Mouse (Mus musculus) subcutaneous adipose tissue, adult 2 months (tissue): Measurements from ENCODE around the gene Ap1b1. TPM values are rescaled to one million over a fixed set of nuclear protein-coding genes. Genes with fewer than 3 reads are reported as not detected.

Experiments
- polyA plus RNA-seq: library from polyadenylated mRNA; depleted of rRNA; stranded (reverse); fragments of >200 nt; gene quantifications from 2 replicates; pipeline ENCODE4 v1.2.3, GENCODE M21; 2012; ENCODE audit warnings: low replicate concordance; rRNA removed

Gene Ap1b1
- 85.0 and 92.8 TPM in 2 replicates for polyA plus RNA-seq

DNA sequence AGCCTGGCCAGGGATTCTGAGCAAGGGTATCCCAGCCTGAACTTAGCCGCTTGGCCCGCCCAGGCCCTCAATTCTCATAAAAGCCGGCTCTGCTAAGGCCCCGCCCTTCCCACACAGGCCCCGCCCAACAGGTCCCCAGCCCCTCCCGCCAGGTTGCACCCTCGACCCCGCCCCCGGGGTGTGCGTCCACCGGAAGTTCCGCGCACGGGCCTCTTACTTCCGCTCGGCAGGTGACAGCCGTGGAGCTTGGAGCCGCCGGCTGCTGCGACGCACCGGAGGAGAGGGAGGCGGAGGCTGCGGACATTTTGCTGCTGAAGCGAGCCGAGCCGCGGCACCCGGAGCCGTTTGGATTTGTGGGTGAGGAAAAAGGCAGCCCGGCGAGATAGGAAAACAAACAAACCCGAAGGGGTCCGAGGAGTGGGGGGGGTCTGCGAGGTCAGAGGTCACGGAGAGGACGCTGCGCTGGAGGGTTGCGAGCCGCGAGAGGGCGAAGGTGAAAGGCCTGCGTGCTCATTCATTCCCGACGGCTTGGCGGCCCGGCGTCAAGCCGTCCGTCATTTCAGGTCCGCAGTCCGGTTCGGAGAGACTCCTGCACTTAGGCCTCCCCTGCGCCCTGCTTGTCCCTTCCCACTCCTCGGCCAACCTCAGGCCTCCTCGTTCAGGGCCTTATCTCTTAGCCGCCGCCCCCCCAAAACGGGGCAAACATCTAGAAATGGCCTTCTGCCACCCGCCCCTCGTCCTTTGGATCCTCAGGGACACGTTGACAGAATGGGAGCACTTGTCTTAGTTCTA lies at the start of gene Ap1b1:
Gene Ap1b1, plus strand, starts transcription at position 130 of the 792 bp plus-strand sequence.

GRCm38 (mm10) chr11:4947813-4948174 lies 38.8 kb upstream of the Ap1b1 start, which contains the start of gene Nefh:
Gene Nefh (minus strand): TSS chr11:4948064.

GRCm38 (mm10) chr11:5057856-5058641 lies 71.4 kb downstream of the Ap1b1 start, which contains the start of gene Rasl10a:
Gene Rasl10a (plus strand): TSS chr11:5058128.

DNA sequence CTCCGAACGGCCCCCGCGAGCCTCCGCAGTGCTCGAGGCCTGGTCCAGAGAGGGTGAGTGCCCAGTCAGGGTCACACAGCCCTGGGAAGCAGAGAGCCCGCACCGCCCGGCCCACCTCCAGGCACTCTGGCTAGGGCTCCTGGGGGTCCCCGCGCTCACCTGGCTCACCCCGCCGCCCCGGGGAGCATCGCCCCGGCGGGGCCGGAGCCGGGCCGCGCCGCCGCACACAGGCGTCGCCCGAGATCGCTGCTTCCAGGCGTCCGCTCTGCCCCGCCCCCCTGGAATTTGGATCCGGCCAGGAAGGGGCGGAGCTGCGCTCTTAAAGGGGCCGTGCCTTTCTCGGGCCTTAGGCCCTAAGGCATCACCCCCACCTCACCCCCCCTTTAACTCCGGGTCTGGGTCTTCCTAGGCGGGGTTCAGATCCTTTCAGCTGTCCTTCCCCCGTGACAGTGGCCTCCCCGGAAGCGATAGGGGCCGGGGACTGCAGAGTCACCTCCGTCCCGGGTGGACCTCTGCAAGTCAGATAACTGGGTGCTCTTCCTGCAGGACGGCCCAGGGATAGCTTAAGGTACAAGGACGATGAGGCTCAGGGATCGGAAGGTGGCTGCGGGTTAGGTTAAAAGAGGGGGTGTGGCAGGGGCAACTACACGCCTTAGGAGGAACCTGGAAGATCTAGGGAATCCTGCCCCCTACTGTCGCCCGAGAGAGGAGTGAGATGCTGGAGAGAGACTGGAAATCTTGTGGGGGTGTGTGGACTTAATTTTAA lies 78.6 kb downstream of the Ap1b1 start, which contains the start of gene Gas2l1:
Gene Gas2l1, minus strand, starts transcription at position 272 of the 766 bp plus-strand sequence.

Other genes starting within 250 kb of the Ap1b1 start
- not detected in 2 replicates for gene Cabp7, start 240.0 kb upstream of the Ap1b1 start, polyA plus RNA-seq
- gene Nf2, start 137.3 kb upstream of the Ap1b1 start, polyA plus RNA-seq: 51.5 and 66.9 TPM in 2 replicates
- 16.7 and 48.0 TPM in 2 replicates for gene Nipsnap1, start 112.9 kb upstream of the Ap1b1 start, polyA plus RNA-seq
- 21.1 and 29.7 TPM in 2 replicates for gene Thoc5, start 91.5 kb upstream of the Ap1b1 start, polyA plus RNA-seq
- gene Nefh, start 38.8 kb upstream of the Ap1b1 start, polyA plus RNA-seq: 0.09 TPM in 1 of 2 replicates, not detected in the other
- 1.6 and 7.2 TPM in 2 replicates for gene Rasl10a, start 71.3 kb downstream of the Ap1b1 start, polyA plus RNA-seq
- gene Gas2l1, start 78.5 kb downstream of the Ap1b1 start, polyA plus RNA-seq: 85.7 and 101 TPM in 2 replicates
- 37.1 and 38.6 TPM in 2 replicates for gene Rhbdd3, start 112.1 kb downstream of the Ap1b1 start, polyA plus RNA-seq
- 188 and 363 TPM in 2 replicates for gene Ewsr1, start 112.4 kb downstream of the Ap1b1 start, polyA plus RNA-seq
- 4.0 and 57.9 TPM in 2 replicates for gene Emid1, start 165.4 kb downstream of the Ap1b1 start, polyA plus RNA-seq